Mouse (Mus musculus) MEL (cell line): ENCODE measurements around the gene Brca1.

Source experiments
- BHLHE40 ChIP-seq: IDR thresholded peaks from 2 replicates; pipeline ENCODE4 v1.6.1; 2012; ENCODE audit warnings: low read depth, mild to moderate bottlenecking, inconsistent platforms, low read length, improper control_type of control experiment, borderline replicate concordance
- CTCF ChIP-seq, 3 experiments: IDR thresholded peaks in 2 of 3; conservative IDR thresholded peaks in 1 of 3; 2 replicates each; pipeline ENCODE4 v1.5.1; 2011 to 2012; ENCODE audit warnings: low read length in 3 of 3, low read depth in 2 of 3, mild to moderate bottlenecking in 2 of 3, improper control_type of control experiment in 1 of 3, inconsistent platforms in 1 of 3, mixed read lengths in 1 of 3, moderate library complexity in 1 of 3; ENCODE audit not compliant: control insufficient read depth in 1 of 3, insufficient read depth in 1 of 3, poor library complexity in 1 of 3, severe bottlenecking in 1 of 3
- JUND ChIP-seq: IDR thresholded peaks from 2 replicates; pipeline ENCODE4 v1.6.1; 2011; ENCODE audit warnings: low read depth, mild to moderate bottlenecking, improper control_type of control experiment, low read length
- POLR2A ChIP-seq, 2 experiments: IDR thresholded peaks; 2 replicates each; pipeline ENCODE4 v1.6.1; 2011 to 2012; ENCODE audit warnings: low read length in 2 of 2, mild to moderate bottlenecking in 2 of 2, control low read depth in 1 of 2, improper control_type of control experiment in 1 of 2, low read depth in 1 of 2, moderate library complexity in 1 of 2; ENCODE audit not compliant: control insufficient read depth in 1 of 2, insufficient read depth in 1 of 2, poor library complexity in 1 of 2
- SIN3A ChIP-seq: IDR thresholded peaks from 2 replicates; pipeline ENCODE4 v1.6.1; 2012; ENCODE audit warnings: low read length, improper control_type of control experiment, inconsistent platforms
- UBTF ChIP-seq: IDR thresholded peaks from 2 replicates; pipeline ENCODE4 v1.6.1; 2012; ENCODE audit warnings: low read depth, mild to moderate bottlenecking, inconsistent platforms, low read length, improper control_type of control experiment, moderate library complexity, borderline replicate concordance; ENCODE audit not compliant: insufficient read depth
- ZKSCAN1 ChIP-seq: IDR thresholded peaks from 2 replicates; pipeline ENCODE4 v1.6.1; 2012; ENCODE audit warnings: low read depth, mild to moderate bottlenecking, inconsistent platforms, low read length, improper control_type of control experiment, moderate library complexity

GRCm38 (mm10) chr11:101470206-101470605 is 81.5 kb downstream of the Brca1 start:
- TF ChIP-seq CTCF (IDR thresholded peaks at IDR 0.05 in 2 of 3, conservative IDR thresholded peaks at IDR 0.05 in 1 of 3; ENCODE audit: control insufficient read depth in 1 of 3, insufficient read depth in 1 of 3, low read depth in 2 of 3, low read length in 3 of 3, poor library complexity in 1 of 3, severe bottlenecking in 1 of 3), result no peak
- TF ChIP-seq POLR2A (IDR thresholded peaks at IDR 0.05; ENCODE audit: control insufficient read depth in 1 of 2, insufficient read depth in 1 of 2, low read depth in 1 of 2, low read length in 2 of 2, poor library complexity in 1 of 2), result no peak
- TF ChIP-seq BHLHE40, result no peak
- no peak for TF ChIP-seq ZKSCAN1
- no peak for TF ChIP-seq SIN3A
- no peak for TF ChIP-seq UBTF
- TF ChIP-seq JUND, result no peak
